Mouse (Mus musculus): ENCODE results near the gene Ryr1. TPM values are rescaled to one million over a fixed set of nuclear protein-coding genes. Genes with fewer than 3 reads are reported as not detected.
"Not testable (repeated sequence)": the region's sequence is repeated elsewhere in the genome, so short reads cannot be mapped to it uniquely, and the experiment has no call there.

Gene Ryr1
- polyA plus RNA-seq, 1 experiment from 2014 or later = 9.8 TPM

- Histone ChIP-seq H3K27ac (no peak overlapping the region), H3K4me3 (no peak overlapping the region), H3K9me3 (no peaks in the 10 kb centered on the region), H3K4me1 (replicated peaks) (no peaks in the 10 kb centered on the region), H3K36me3 (peaks cover 46% of the 10 kb centered on the region), H3K4me2 (no peak overlapping the region), H3K27me3 (no peaks in the 10 kb centered on the region), H3K9ac (0 out of 2 replicates have a peak overlapping the region, but pooled peaks have one; percentile 24)
- 75% methylated on average over 12 of the region's 12 CpGs for WGBS
- no peak for ATAC-seq (ENCODE audit: low FRiP score)
Measured at GRCm38 (mm10) chr7:28969672-28970394, 155.1 kb downstream of the Ryr1 start.

GRCm38 (mm10) chr7:28969271-28969670 is 155.7 kb downstream of the Ryr1 start:
- H3K36me3 ChIP-seq = peaks cover 40% of the 10 kb centered on the region
- WGBS = 85% methylated on average over 1 of the region's 1 CpGs
- H3K4me2 ChIP-seq = no peak overlapping the region
- H3K4me1 ChIP-seq (replicated peaks) = no peaks in the 10 kb centered on the region
- no peak overlapping the region for H3K27ac ChIP-seq
- H3K4me3 ChIP-seq = no peak overlapping the region
- H3K27me3 ChIP-seq = no peaks in the 10 kb centered on the region
- no peak overlapping the region for H3K9ac ChIP-seq
- H3K9me3 ChIP-seq = no peaks in the 10 kb centered on the region
- no peak for ATAC-seq (ENCODE audit: low FRiP score)

- 97% methylated on average over 8 of the region's 8 CpGs for WGBS
- not testable (repeated sequence) for H3K4me2 ChIP-seq
Measured at GRCm38 (mm10) chr7:28968120-28968519, 156.9 kb downstream of the Ryr1 start.

GRCm38 (mm10) chr7:28966751-28967505 is 158.1 kb downstream of the Ryr1 start:
- Histone ChIP-seq H3K27ac (no peak overlapping the region), H3K9ac (no peak overlapping the region), H3K9me3 (no peaks in the 10 kb centered on the region), H3K4me1 (replicated peaks) (peaks cover 5% of the 10 kb centered on the region; the same call in 1 of the 2 replicates), H3K27me3 (no peaks in the 10 kb centered on the region), H3K4me3 (no peak overlapping the region), H3K4me2 (no peak overlapping the region), H3K36me3 (peaks cover 22% of the 10 kb centered on the region)
- 70% methylated on average over 4 of the region's 4 CpGs for WGBS
- no peak for ATAC-seq (ENCODE audit: low FRiP score)

More at GRCm38 (mm10) chr7:28968120-28968519, 156.9 kb downstream of the Ryr1 start:
- H3K27me3 ChIP-seq; H3K9me3 ChIP-seq; ATAC-seq (ENCODE audit: low FRiP score); H3K27ac ChIP-seq; H3K4me1 ChIP-seq (replicated peaks); H3K9ac ChIP-seq; H3K4me3 ChIP-seq: not testable (repeated sequence)
- H3K36me3 ChIP-seq = peaks cover 29% of the 10 kb centered on the region

- Histone ChIP-seq H3K4me1 (replicated peaks) (peaks cover 8% of the 10 kb centered on the region), H3K9me3 (no peaks in the 10 kb centered on the region), H3K36me3 (peaks cover 14% of the 10 kb centered on the region), H3K27ac (no peak overlapping the region), H3K9ac (no peak overlapping the region), H3K4me2 (no peak overlapping the region), H3K4me3 (no peak overlapping the region), H3K27me3 (no peaks in the 10 kb centered on the region)
- ATAC-seq (ENCODE audit: low FRiP score) = no peak
- WGBS = 91% methylated on average over 4 of the region's 5 CpGs
Measured at GRCm38 (mm10) chr7:28966181-28966580, 158.8 kb downstream of the Ryr1 start.

GRCm38 (mm10) chr7:28965346-28965840 is 159.6 kb downstream of the Ryr1 start:
- Histone ChIP-seq H3K27me3 (no peaks in the 10 kb centered on the region), H3K4me1 (replicated peaks) (peaks cover 16% of the 10 kb centered on the region), H3K4me3 (no peak overlapping the region), H3K9me3 (no peaks in the 10 kb centered on the region), H3K9ac (no peak overlapping the region), H3K36me3 (peaks cover 8% of the 10 kb centered on the region), H3K27ac (no peak overlapping the region), H3K4me2 (no peak overlapping the region)
- ATAC-seq (ENCODE audit: low FRiP score) = no peak
- 85% methylated on average over 5 of the region's 5 CpGs for WGBS

- 75% methylated on average over 3 of the region's 3 CpGs for WGBS
- H3K27ac ChIP-seq = 0 out of 2 replicates have a peak overlapping the region, but pooled peaks have one; percentile 88
Measured at GRCm38 (mm10) chr7:28963399-28963923, 161.5 kb downstream of the Ryr1 start.

GRCm38 (mm10) chr7:28961927-28962670 is 162.9 kb downstream of the Ryr1 start, which contains the start of gene Actn4:
TSS of gene Actn4 (minus strand) at chr7:28962340.
- no peaks in the 10 kb centered on the region for H3K36me3 ChIP-seq
- H3K27me3 ChIP-seq = no peaks in the 10 kb centered on the region
- peak within 1 kb of the TSS; percentile 99 for H3K4me3 ChIP-seq
- WGBS = under 1% methylated on average over 73 of the region's 76 CpGs
- peak within 1 kb of the TSS; percentile 93 for H3K4me2 ChIP-seq
- no peaks in the 10 kb centered on the region for H3K9me3 ChIP-seq
- H3K9ac ChIP-seq = peak within 1 kb of the TSS; percentile 98
- H3K27ac ChIP-seq = peak within 1 kb of the TSS; percentile 91
- peaks cover 42% of the 10 kb centered on the region for H3K4me1 ChIP-seq (replicated peaks)
- ATAC-seq (ENCODE audit: low FRiP score) = peak; percentile 92

More at GRCm38 (mm10) chr7:28963399-28963923, 161.5 kb downstream of the Ryr1 start:
- H3K9me3 ChIP-seq = no peaks in the 10 kb centered on the region
- no peaks in the 10 kb centered on the region for H3K27me3 ChIP-seq
- ATAC-seq (ENCODE audit: low FRiP score) = no peak
- no peak overlapping the region for H3K4me2 ChIP-seq
- H3K36me3 ChIP-seq = no peaks in the 10 kb centered on the region
- H3K4me3 ChIP-seq = no peak overlapping the region
- no peak overlapping the region for H3K9ac ChIP-seq
- H3K4me1 ChIP-seq (replicated peaks) = peaks cover 35% of the 10 kb centered on the region

- Histone ChIP-seq H3K27ac (peak overlapping the region; percentile 91), H3K4me2 (peak overlapping the region; percentile 93), H3K9me3 (no peaks in the 10 kb centered on the region), H3K36me3 (no peaks in the 10 kb centered on the region), H3K9ac (peak overlapping the region; percentile 98), H3K4me1 (replicated peaks) (peaks cover 46% of the 10 kb centered on the region), H3K27me3 (no peaks in the 10 kb centered on the region), H3K4me3 (peak overlapping the region; percentile 99)
- ATAC-seq (ENCODE audit: low FRiP score) = no peak
- whole genome bisulfite sequencing = 0% methylated on average over 7 of the region's 7 CpGs
Measured at GRCm38 (mm10) chr7:28961584-28961926, 163.4 kb downstream of the Ryr1 start.

- H3K27me3 ChIP-seq = no peaks in the 10 kb centered on the region
- H3K27ac ChIP-seq = 0 out of 2 replicates have a peak overlapping the region, but pooled peaks have one; percentile 12
- ATAC-seq (ENCODE audit: low FRiP score) = no peak
- peak overlapping the region; percentile 98 for H3K9ac ChIP-seq
- WGBS = 34% methylated on average over 9 of the region's 9 CpGs
- no peaks in the 10 kb centered on the region for H3K36me3 ChIP-seq
- H3K4me2 ChIP-seq = peak overlapping the region; percentile 93
- peaks cover 47% of the 10 kb centered on the region for H3K4me1 ChIP-seq (replicated peaks)
- H3K9me3 ChIP-seq = no peaks in the 10 kb centered on the region
- H3K4me3 ChIP-seq = peak overlapping the region; percentile 99
Measured at GRCm38 (mm10) chr7:28960354-28961046, 164.5 kb downstream of the Ryr1 start.

- no peaks in the 10 kb centered on the region for H3K9me3 ChIP-seq
- peaks cover 55% of the 10 kb centered on the region for H3K4me1 ChIP-seq (replicated peaks)
- H3K4me3 ChIP-seq = peak overlapping the region; percentile 99
- no peak overlapping the region; the same call in 1 of the 2 replicates for H3K27ac ChIP-seq
- peak overlapping the region; percentile 98 for H3K9ac ChIP-seq
- no peaks in the 10 kb centered on the region for H3K36me3 ChIP-seq
- peak overlapping the region; percentile 93 for H3K4me2 ChIP-seq
- no peak for ATAC-seq (ENCODE audit: low FRiP score)
- no peaks in the 10 kb centered on the region for H3K27me3 ChIP-seq
- 49% methylated on average over 6 of the region's 6 CpGs for WGBS
Measured at GRCm38 (mm10) chr7:28959505-28960045, 165.4 kb downstream of the Ryr1 start.
